Mouse (Mus musculus) ovary, postnatal 36 days (tissue): ENCODE data around the gene Ercc4.
A peak's percentile ranks its signal among the peaks of the same experiment; 100 is the strongest.
"Not testable (repeated sequence)": the region's sequence is repeated elsewhere in the genome, so short reads cannot be mapped to it uniquely, and the experiment has no call there.

ENCODE experiments used
- DNase-seq: peaks from one replicate; pipeline ENCODE4 v3.0.0; 2022; ENCODE audit warnings: low spot score, mixed read lengths

Gene Ercc4

DNA sequence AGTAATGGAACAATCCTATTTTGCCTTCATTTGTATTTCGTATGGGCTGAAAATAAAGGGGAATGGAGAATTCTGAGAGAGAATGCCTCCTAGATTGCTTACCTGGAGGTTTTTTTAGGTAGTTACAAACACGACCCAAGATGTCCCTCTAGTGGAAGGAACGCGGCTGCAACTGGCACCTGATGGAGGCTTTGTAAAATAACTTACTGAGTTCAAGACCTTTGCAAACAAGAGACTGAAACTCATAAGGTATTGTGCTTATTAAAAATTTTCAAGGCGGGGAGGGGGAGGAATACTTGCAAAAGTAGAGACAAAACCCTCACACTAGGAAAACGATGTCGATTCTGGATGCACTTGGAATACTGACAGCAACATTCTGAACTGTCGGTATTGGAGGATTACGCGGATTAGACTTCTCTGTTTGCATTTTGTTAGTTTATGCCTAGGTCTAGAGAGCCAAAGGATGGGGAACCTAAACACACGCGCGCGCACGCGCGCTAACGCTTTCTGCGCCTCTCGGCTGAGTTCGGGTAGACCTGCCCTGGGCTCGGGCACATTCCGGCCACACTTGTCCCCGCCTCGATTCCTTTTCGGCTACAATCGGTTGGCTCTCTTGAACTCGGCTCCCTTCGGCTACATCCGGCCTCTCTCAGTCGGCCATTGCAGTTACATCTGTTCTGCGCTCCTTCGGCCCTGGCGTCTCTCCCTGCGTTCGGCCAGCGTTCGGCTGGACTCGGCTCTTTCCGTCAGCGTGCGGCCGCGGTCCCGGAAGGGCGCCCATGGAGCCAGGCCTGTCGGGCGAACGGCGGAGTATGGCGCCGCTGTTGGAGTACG lies at the start of gene Ercc4:
Gene Ercc4 (plus strand): TSS at position 529 of the 834 bp plus-strand sequence.
- DNase-seq = peak; percentile 98

- DNase-seq = no peak
These were observed 48.4 kb upstream of the Ercc4 start for GRCm38 (mm10) chr16:13061113-13061512.

DNA sequence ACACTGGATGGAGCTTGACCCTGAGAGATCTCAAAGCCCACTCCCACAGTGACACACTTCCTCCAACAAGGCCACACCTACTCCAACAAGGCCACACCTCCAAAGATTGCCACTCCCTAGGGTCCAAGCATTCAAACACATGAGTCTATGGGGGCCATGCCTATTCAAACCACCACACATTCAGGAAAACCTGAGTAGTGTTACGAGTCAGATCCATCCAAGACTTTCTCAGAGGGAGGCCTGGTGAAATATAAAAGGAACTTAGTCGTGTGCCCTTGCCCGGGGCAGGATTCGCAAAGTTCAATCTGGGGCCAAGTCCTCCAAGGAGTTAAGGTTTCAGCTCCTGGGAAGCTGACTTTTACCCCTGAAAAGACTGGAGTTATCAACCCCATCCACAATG lies 35.3 kb upstream of the Ercc4 start:
- DNase-seq = no peak

- DNase-seq = no peak
These were observed 29.3 kb upstream of the Ercc4 start for GRCm38 (mm10) chr16:13080161-13080560.

GRCm38 (mm10) chr16:13083155-13083798 lies 26.2 kb upstream of the Ercc4 start:
- no peak for DNase-seq

DNA sequence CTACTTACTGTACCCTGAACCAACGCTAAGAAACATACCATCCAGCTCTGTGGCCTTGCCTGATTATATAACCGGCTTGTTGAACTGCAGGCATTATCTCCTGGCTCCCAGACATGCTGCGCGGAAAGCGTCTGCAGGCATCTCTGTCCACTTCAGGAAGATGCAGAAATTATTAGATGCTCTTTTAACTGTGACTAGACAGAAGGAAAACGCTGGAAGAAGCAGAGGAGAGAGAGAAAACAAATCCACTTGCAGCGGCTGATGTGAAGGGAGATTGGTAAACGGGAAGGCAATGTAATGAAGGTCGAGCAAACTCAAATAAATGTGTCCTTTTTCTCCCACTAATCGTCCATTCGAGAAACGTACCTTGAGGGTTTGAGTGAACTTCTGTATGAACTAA lies 1.1 kb upstream of the Ercc4 start:
- DNase-seq = no peak

DNA sequence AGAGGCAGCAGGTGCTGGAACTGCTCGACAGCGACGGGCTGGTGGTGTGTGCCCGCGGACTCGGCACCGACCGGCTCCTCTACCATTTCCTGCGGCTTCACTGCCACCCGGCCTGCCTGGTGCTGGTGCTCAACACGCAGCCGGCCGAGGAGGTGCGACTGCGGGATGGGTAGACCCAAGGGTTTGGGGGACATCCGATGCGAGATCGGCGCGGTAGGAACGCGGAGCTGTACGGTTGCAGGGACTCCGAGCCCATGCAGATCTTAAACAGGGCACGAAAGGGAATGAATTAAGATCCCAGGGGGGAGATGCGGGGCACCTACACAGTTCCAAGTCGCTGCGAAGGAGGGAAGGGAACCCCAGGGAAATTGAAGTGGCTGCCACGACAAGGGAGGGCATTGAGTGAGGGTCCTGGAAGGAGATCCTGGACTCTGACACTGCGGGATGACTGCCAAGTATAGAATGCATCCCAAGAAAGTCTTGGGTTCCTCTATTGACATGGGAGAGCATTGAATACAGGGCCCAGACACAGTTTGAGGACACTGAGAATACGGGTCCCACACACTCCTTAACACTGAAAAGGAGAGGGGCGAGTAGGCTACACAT lies 609 bp downstream of the Ercc4 start:
- no peak for DNase-seq

- DNase-seq = no peak
These were observed 5.3 kb downstream of the Ercc4 start for GRCm38 (mm10) chr16:13114821-13115220.

DNA sequence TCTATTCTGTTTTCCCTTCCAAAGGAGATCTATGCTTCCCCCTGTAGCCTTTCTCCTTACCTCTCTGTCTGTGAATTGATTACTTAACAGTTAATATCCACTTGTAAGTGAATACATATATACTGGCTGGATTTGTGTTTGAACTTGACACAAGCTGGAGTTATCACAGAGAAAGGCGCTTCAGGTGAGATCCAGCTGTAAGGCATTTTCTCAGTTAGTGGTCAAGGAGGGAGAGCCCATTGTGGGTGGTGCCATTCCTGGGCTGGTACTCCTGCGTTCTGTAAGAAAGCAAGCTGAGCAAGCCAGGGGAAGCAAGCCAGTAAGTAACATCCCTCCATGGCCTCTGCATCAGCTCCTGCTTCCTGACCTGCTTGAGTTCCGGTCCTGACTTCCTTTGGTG lies 6.0 kb downstream of the Ercc4 start:
- not testable (repeated sequence) for DNase-seq

- no peak for DNase-seq
These were observed 7.9 kb downstream of the Ercc4 start for GRCm38 (mm10) chr16:13117299-13117966.

DNA sequence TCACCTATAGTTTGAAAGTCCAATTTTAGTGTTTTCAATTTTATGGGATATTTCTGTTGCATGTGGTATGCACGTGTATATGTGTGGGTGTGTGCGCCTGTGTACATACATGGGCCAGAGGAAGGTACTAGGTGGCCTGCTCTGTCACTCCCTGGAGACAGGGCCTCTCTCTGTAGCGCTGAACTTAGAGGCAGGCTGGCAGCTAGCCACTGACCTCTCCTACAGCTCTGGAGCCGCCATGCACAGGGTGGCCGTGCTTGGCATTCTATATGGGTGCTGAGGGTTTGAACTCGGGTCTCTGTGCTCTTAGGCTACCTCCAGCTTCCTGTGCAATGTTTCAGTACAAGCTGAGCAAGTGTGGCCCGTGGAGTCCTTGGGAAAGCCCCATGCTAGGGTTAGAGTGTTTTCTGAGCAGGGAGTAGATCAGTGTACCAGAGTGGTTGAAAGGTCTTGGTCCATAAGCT lies 8.5 kb downstream of the Ercc4 start:
- no peak for DNase-seq

DNA sequence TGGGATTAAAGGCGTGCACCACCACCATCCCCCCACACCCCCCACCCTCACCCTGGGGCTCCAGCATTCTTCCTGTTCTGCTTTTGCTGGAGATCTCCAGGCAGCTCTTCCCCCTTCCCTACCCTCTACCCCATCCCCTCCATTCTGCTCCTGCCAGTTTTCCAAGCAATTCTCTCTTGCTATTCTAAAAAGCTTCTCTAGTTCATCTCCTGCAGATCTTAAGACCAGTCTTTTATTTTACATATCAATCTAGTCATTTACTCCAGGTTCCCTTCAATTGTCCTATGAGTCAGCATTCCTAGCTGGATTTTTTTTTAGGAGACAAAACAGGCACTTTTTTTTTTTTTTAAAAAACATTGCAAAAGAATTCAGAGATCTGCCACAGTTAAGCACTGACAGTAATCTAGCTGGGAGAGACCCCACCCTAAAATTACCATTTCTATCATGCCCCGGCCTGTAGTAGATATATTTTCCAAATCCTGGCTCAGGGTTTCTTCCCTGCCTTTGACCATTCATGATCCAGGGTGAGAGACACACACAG lies 9.3 kb downstream of the Ercc4 start:
- no peak for DNase-seq

DNA sequence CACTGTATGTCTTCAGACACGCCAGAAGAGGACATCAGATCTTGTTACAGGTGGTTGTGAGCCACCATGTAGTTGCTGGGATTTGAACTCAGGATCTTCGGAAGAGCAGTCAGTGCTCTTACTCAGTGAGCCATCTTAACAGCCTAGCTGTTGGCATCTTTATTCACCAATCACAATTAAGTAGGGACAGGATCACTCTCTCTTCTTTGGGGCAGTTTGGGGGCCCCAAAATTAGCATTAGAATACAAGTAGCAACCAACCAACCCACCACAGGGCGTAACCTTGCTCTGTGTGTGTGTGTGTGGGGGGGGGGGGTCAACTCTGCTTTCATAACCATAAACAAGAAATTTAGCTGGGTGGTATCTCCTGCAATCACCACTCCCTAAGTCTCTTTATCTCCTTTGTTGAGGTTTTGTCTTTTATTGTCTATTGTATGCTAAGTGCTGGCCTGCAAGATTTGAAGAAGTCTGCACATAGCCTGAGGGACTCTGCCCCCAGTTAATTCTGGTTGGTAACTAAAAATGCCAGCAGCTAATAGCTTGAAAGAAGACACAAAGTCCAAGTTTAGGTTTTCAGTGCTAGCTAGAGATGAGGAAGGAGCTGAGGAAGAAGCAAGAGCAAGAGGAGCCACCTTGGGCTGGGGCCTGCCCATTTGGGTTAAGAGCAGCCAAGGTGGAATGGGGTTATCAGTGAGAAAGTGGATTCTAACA lies 10.3 kb downstream of the Ercc4 start:
- DNase-seq = no peak

- DNase-seq = no peak
These were observed 15.9 kb downstream of the Ercc4 start for GRCm38 (mm10) chr16:13125357-13125756.

- no peak for DNase-seq
These were observed 18.1 kb downstream of the Ercc4 start for GRCm38 (mm10) chr16:13127566-13127965.

GRCm38 (mm10) chr16:13130412-13130811 lies 20.9 kb downstream of the Ercc4 start:
- DNase-seq = peak; percentile 26

GRCm38 (mm10) chr16:13141220-13141619 lies 31.7 kb downstream of the Ercc4 start:
- no peak for DNase-seq

- DNase-seq = no peak
These were observed 34.4 kb downstream of the Ercc4 start for GRCm38 (mm10) chr16:13143932-13144331.

DNA sequence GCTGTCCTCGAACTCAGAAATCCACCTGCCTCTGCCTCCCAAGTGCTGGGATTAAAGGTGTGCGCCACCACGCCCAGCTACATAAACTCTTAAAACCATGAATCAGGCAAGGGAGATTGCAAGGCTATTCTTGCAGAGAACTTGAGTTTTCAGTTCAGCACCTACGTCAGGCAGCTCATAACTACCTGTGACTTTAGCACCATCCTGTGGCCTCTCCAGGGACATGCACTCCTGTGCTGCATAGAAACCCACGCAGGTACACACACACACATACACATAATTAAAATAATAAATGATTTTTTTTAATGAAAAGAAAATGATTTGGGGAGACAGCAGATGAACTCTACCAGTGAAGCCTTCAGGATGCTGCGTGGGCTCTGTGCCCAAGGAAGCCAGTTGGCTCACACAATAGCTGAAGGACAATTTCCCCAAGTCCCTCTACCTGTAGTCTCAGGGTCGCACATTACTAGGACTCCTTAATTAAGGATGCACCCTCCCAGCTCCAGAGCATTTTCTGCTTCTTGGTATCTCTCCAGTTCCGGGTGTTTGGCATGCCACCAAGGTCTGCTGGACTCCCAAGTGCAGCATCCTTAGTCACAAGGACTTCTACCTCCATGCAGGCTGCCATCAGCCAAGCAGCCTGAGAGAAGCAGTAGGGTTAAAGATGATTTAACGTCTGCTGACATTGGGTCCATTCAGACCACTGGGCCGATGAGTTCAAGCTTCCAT lies 35.4 kb downstream of the Ercc4 start:
- DNase-seq = no peak

- no peak for DNase-seq
These were observed 36.7 kb downstream of the Ercc4 start for GRCm38 (mm10) chr16:13146231-13146630.
